ENCODE assay signal across 8 mouse cellular contexts in the genomic region with DNA sequence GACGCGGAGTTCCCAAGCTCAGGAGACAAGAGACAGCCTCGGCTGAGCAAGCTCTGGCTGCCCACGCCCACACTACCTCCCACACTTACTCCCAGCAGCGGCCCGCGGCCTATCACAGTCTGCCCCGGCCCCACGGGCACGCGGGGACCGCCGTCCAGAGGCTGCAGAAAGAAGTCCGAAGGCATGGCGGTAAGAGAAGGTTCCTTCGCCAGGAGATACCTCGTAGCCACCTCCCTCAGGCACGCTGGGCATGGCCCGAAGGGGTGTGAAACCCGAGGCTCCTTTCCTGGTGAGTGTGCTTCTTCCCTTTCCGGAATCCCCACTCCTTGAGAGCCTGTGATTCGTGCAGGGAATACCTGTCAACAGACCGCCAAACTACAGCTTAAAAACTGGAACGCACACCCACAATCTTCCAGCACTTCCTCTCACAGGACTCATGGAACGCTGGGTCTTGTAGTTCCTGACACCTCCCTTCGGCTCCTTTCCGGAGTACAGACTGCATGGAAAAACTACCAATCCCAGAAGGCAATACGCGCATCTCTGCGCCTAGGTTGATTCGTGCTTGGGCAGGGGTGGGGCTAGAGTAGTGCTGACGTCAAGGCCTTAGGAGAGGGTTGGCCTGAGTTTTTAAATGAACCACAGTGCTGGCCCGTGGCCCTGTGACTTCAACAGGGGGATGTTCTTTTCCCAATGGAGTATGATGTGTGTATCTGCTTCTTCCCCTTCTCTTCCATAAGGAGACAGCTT. TPM values are rescaled to one million over a fixed set of nuclear protein-coding genes. Genes with fewer than 3 reads are reported as not detected.
DNase-seq lines count a peak whose midpoint lies in the region; ATAC-seq and TF ChIP-seq lines count a peak whose summit lies in the region.

Aplf (minus strand) TSS at position 423 of the 747 bp plus-strand sequence.

- ATAC-seq in cerebellum, adult (ENCODE audit: insufficient number of reproducible peaks, low FRiP score, low TSS enrichment) = peak; percentile 99
- peak; percentile 100 for ATAC-seq in forebrain, embryonic 13.5 days
- peak; percentile 100 for ATAC-seq in liver, postnatal 0 days
- ATAC-seq in neural tube, embryonic 14.5 days (ENCODE audit: low read depth) = peak; percentile 100

- under 1% methylated on average over 33 of the region's 33 CpGs for WGBS in forebrain, embryonic 13.5 days
- under 1% methylated on average over 33 of the region's 33 CpGs for WGBS in large intestine, adult 2 months
- under 1% methylated on average over 33 of the region's 33 CpGs for WGBS in liver, postnatal 0 days (ENCODE audit: insufficient replicate concordance)
- WGBS in neural tube, embryonic 14.5 days = under 1% methylated on average over 33 of the region's 33 CpGs

- H3K27ac ChIP-seq in ES-Bruce4 (ENCODE audit: insufficient read depth, low read length) = no peak within 1 kb of the TSS
- no peak within 1 kb of the TSS for H3K27ac ChIP-seq in forebrain, embryonic 13.5 days
- H3K27ac ChIP-seq in liver, postnatal 0 days (ENCODE audit: low read depth) = peak within 1 kb of the TSS; percentile 81
- H3K27ac ChIP-seq in neural tube, embryonic 14.5 days (ENCODE audit: low read depth, low read length) = peak within 1 kb of the TSS; percentile 55; the same call in 1 of the 2 replicates

- peaks cover 2% of the 10 kb centered on the region for H3K4me1 ChIP-seq in ES-Bruce4 (ENCODE audit: control insufficient read depth, insufficient read depth, low read length)
- H3K4me1 ChIP-seq in forebrain, embryonic 13.5 days = peaks cover 25% of the 10 kb centered on the region
- peaks cover 13% of the 10 kb centered on the region for H3K4me1 ChIP-seq in liver, postnatal 0 days (ENCODE audit: insufficient read depth)
- H3K4me1 ChIP-seq in neural tube, embryonic 14.5 days (ENCODE audit: control insufficient read depth, insufficient read depth, low read length) = peaks cover 4% of the 10 kb centered on the region; the same call in 1 of the 2 replicates

- TF ChIP-seq EP300 in ES-Bruce4 (IDR thresholded peaks at IDR 0.05; ENCODE audit: insufficient read depth, low read depth, low read length) = no peak
- TF ChIP-seq EP300 in liver, postnatal 0 days (IDR thresholded peaks at IDR 0.05; ENCODE audit: low read depth) = 0 out of 2 replicates have a peak, but pooled peaks have one; percentile 30

- peak; percentile 93 to 94 for DNase-seq in heart, postnatal 10 days
- peak; percentile 99 for DNase-seq in large intestine, adult 2 months (ENCODE audit: low read depth, low spot score)
- DNase-seq in liver, postnatal 0 days = peak; percentile 92
- DNase-seq in testis, postnatal 10 days (ENCODE audit: low spot score) = peak; percentile 85

- peak; percentile 77 for TF ChIP-seq POLR2A in ES-Bruce4 (IDR thresholded peaks at IDR 0.05; ENCODE audit: insufficient read depth, low read length)

- TF ChIP-seq CTCF in ES-Bruce4 (IDR thresholded peaks at IDR 0.05; ENCODE audit: low read depth, low read length) = no peak
- TF ChIP-seq CTCF in liver, postnatal 0 days (IDR thresholded peaks at IDR 0.05; ENCODE audit: low read depth) = no peak

- no peaks in the 10 kb centered on the region for H3K9me3 ChIP-seq in ES-Bruce4 (replicated peaks; ENCODE audit: control insufficient read depth, insufficient read depth, low read length, poor library complexity, severe bottlenecking)
- H3K9me3 ChIP-seq in forebrain, embryonic 13.5 days (replicated peaks) = no peaks in the 10 kb centered on the region
- H3K9me3 ChIP-seq in liver, postnatal 0 days (ENCODE audit: low read length) = no peaks in the 10 kb centered on the region
- H3K9me3 ChIP-seq in neural tube, embryonic 14.5 days (ENCODE audit: control insufficient read depth, low read length) = no peaks in the 10 kb centered on the region

- H3K4me3 ChIP-seq in ES-Bruce4 (ENCODE audit: low read depth, low read length) = peak within 1 kb of the TSS; percentile 82
- peak within 1 kb of the TSS; percentile 77 for H3K4me3 ChIP-seq in forebrain, embryonic 13.5 days
- peak within 1 kb of the TSS; percentile 76 for H3K4me3 ChIP-seq in liver, postnatal 0 days (ENCODE audit: low read depth, low read length)
- peak within 1 kb of the TSS; percentile 80 for H3K4me3 ChIP-seq in neural tube, embryonic 14.5 days (ENCODE audit: low read depth, low read length)

- H3K36me3 ChIP-seq in ES-Bruce4 (ENCODE audit: control insufficient read depth, insufficient read depth, low read length, poor library complexity, severe bottlenecking) = no peaks in the 10 kb centered on the region
- H3K36me3 ChIP-seq in forebrain, embryonic 13.5 days (ENCODE audit: poor library complexity, severe bottlenecking) = no peaks in the 10 kb centered on the region
- H3K36me3 ChIP-seq in liver, postnatal 0 days (replicated peaks; ENCODE audit: insufficient read depth, low read length) = no peaks in the 10 kb centered on the region
- no peaks in the 10 kb centered on the region for H3K36me3 ChIP-seq in neural tube, embryonic 14.5 days (ENCODE audit: control insufficient read depth, insufficient read depth, low read length)

- no peaks in the 10 kb centered on the region for H3K27me3 ChIP-seq in ES-Bruce4 (ENCODE audit: control insufficient read depth, insufficient read depth, low read length, poor library complexity, severe bottlenecking)
- no peaks in the 10 kb centered on the region for H3K27me3 ChIP-seq in forebrain, embryonic 13.5 days
- no peaks in the 10 kb centered on the region for H3K27me3 ChIP-seq in liver, postnatal 0 days (ENCODE audit: insufficient read depth, low read length)
- no peaks in the 10 kb centered on the region for H3K27me3 ChIP-seq in neural tube, embryonic 14.5 days (ENCODE audit: control insufficient read depth, insufficient read depth, low read length)

- peak within 1 kb of the TSS; percentile 44 for H3K9ac ChIP-seq in ES-Bruce4 (ENCODE audit: low read depth, poor library complexity, severe bottlenecking)
- H3K9ac ChIP-seq in forebrain, embryonic 13.5 days = peak within 1 kb of the TSS; percentile 75
- H3K9ac ChIP-seq in liver, postnatal 0 days (replicated peaks) = peak within 1 kb of the TSS; percentile 70
- H3K9ac ChIP-seq in neural tube, embryonic 14.5 days (replicated peaks; ENCODE audit: low read depth, low read length) = peak within 1 kb of the TSS; percentile 50

- H3K4me2 ChIP-seq in forebrain, embryonic 13.5 days = peak within 1 kb of the TSS; percentile 91
- peak within 1 kb of the TSS; percentile 88 for H3K4me2 ChIP-seq in liver, postnatal 0 days (ENCODE audit: low read depth, low read length)
- peak within 1 kb of the TSS; percentile 71 for H3K4me2 ChIP-seq in neural tube, embryonic 14.5 days (ENCODE audit: low read depth, low read length)

- intact Hi-C loops in heart, postnatal 10 days (cut with DNase I) = loop anchor here (2.0 to 5.0 kb wide), 3 partner anchors 93 to 275 kb away; no protein-coding TSS in a partner anchor

RNA-seq across cellular contexts. Expression of gene Aplf, which starts in this region (rescaled TPM):
- 8.5 and 8.8 TPM in 2 replicates for polyA plus RNA-seq in ES-Bruce4 (2011; ENCODE audit: insufficient read depth, insufficient read length, low read depth, missing spikeins)
- polyA plus RNA-seq in forebrain, embryonic 13.5 days (2015; fragmentation: Nextera tagmentation; extraction: Ambion mirVana) = 12.7 and 12.9 TPM in 2 replicates
- total RNA-seq in heart, postnatal 10 days (2021) = 1 to 10 TPM; 2.3 to 3.4 TPM
- 3.6 and 4.6 TPM in 2 replicates for polyA plus RNA-seq in large intestine, adult 2 months (2012; rRNA removed)
- polyA plus RNA-seq in liver, postnatal 0 days (2015; fragmentation: Nextera tagmentation; extraction: Ambion mirVana) = 5.5 and 7.1 TPM in 2 replicates
- 9.7 and 10.2 TPM in 2 replicates for polyA plus RNA-seq in neural tube, embryonic 14.5 days (2014; fragmentation: Nextera tagmentation; extraction: Ambion mirVana)

Comparison
In these comparisons a context has a peak if more than half of its experiments do, and no peak if none do; other contexts are left out.
1. H3K27ac ChIP-seq: peak in liver, postnatal 0 days (single experiment) and neural tube, embryonic 14.5 days (single experiment); none in ES-Bruce4 (single experiment) and forebrain, embryonic 13.5 days (single experiment).
2. Peak in every context shown above with its lines, with median percentiles within 50 percentile points of each other: H3K4me3 ChIP-seq, H3K9ac ChIP-seq, ATAC-seq, H3K4me2 ChIP-seq and DNase-seq.